Mouse (Mus musculus) right cerebral cortex, postnatal 25 days (tissue): ENCODE measurements around the gene Cadps2.
A peak's percentile ranks its signal among the peaks of the same experiment; 100 is the strongest.

Experiments used
- DNase-seq: peaks from one replicate; pipeline ENCODE4 v3.0.0; 2022

Cadps2 gene

GRCm38 (mm10) chr6:23839009-23839811, at the start of gene Cadps2:
Cadps2 (minus strand) TSS chr6:23839421.
- peak; percentile 55 for DNase-seq

GRCm38 (mm10) chr6:23886418-23886817, 47.2 kb upstream of the Cadps2 start:
- DNase-seq, result no peak

GRCm38 (mm10) chr6:23876765-23877408, 37.7 kb upstream of the Cadps2 start:
- no peak for DNase-seq

GRCm38 (mm10) chr6:23876363-23876762, 37.1 kb upstream of the Cadps2 start:
- DNase-seq, result no peak

- no peak for DNase-seq
These were observed 34.6 kb upstream of the Cadps2 start for GRCm38 (mm10) chr6:23873812-23874211.

- no peak for DNase-seq
These were observed 34.0 kb upstream of the Cadps2 start for GRCm38 (mm10) chr6:23873231-23873630.

GRCm38 (mm10) chr6:23869971-23870370, 30.8 kb upstream of the Cadps2 start:
- no peak for DNase-seq

GRCm38 (mm10) chr6:23866298-23866697, 27.1 kb upstream of the Cadps2 start:
- no peak for DNase-seq

GRCm38 (mm10) chr6:23853464-23853863, 14.2 kb upstream of the Cadps2 start:
- DNase-seq, result no peak

- DNase-seq, result no peak
These were observed 780 bp upstream of the Cadps2 start for GRCm38 (mm10) chr6:23840001-23840400.

GRCm38 (mm10) chr6:23838401-23839008, 716 bp downstream of the Cadps2 start:
- DNase-seq, result no peak

GRCm38 (mm10) chr6:23837631-23838030, 1.6 kb downstream of the Cadps2 start:
- no peak for DNase-seq

- DNase-seq, result no peak
These were observed 2.1 kb downstream of the Cadps2 start for GRCm38 (mm10) chr6:23837127-23837526.

- DNase-seq, result no peak
These were observed 2.5 kb downstream of the Cadps2 start for GRCm38 (mm10) chr6:23836694-23837093.

GRCm38 (mm10) chr6:23835552-23835951, 3.7 kb downstream of the Cadps2 start:
- DNase-seq, result no peak

- no peak for DNase-seq
These were observed 8.5 kb downstream of the Cadps2 start for GRCm38 (mm10) chr6:23830741-23831140.

GRCm38 (mm10) chr6:23829338-23829737, 9.9 kb downstream of the Cadps2 start:
- DNase-seq, result no peak

- DNase-seq, result no peak
These were observed 17.4 kb downstream of the Cadps2 start for GRCm38 (mm10) chr6:23821819-23822218.

- DNase-seq, result no peak
These were observed 29.1 kb downstream of the Cadps2 start for GRCm38 (mm10) chr6:23810087-23810486.

GRCm38 (mm10) chr6:23809344-23809743, 29.9 kb downstream of the Cadps2 start:
- DNase-seq, result no peak

- no peak for DNase-seq
These were observed 33.9 kb downstream of the Cadps2 start for GRCm38 (mm10) chr6:23805333-23805732.

- DNase-seq, result no peak
These were observed 47.4 kb downstream of the Cadps2 start for GRCm38 (mm10) chr6:23791822-23792221.

GRCm38 (mm10) chr6:23777641-23778040, 61.6 kb downstream of the Cadps2 start:
- DNase-seq, result no peak

GRCm38 (mm10) chr6:23762204-23762603, 77.0 kb downstream of the Cadps2 start:
- DNase-seq, result no peak
